Mouse (Mus musculus) heart, embryonic 15.5 days (tissue): ENCODE data around the gene AI854703. TPM values are rescaled to one million over a fixed set of nuclear protein-coding genes. Genes with fewer than 3 reads are reported as not detected.

Experiments used
- ATAC-seq: fragments of 200-750 bp; cut with Nextera tagmentation; replicated peaks from 2 replicates; pipeline ENCODE4 v1.8.0; 2017; ENCODE audit warnings: low read depth, moderate TSS enrichment; ENCODE audit not compliant: insufficient number of reproducible peaks, insufficient read depth, low FRiP score
- H3K27ac ChIP-seq: fragments of 300-500 bp; sonication (generic); 2 replicates; pipeline ENCODE4 v1.5.1; 2015; ENCODE audit warnings: mild to moderate bottlenecking, inconsistent platforms
- H3K27me3 ChIP-seq: fragments of 300-500 bp; sonication (generic); 2 replicates; pipeline ENCODE4 v1.6.1; 2015; ENCODE audit warnings: inconsistent platforms
- H3K36me3 ChIP-seq: fragments of 300-500 bp; sonication (generic); 2 replicates; pipeline ENCODE4 v1.6.1; 2015; ENCODE audit warnings: mild to moderate bottlenecking, inconsistent platforms
- H3K4me1 ChIP-seq: fragments of 300-500 bp; sonication (generic); replicated peaks from 2 replicates; pipeline ENCODE4 v1.6.1; 2015; ENCODE audit warnings: inconsistent platforms
- H3K4me2 ChIP-seq: fragments of 300-500 bp; sonication (generic); 2 replicates; pipeline ENCODE4 v1.6.1; 2015; ENCODE audit warnings: inconsistent platforms, mild to moderate bottlenecking, moderate library complexity
- H3K4me3 ChIP-seq: fragments of 300-500 bp; sonication (generic); 2 replicates; pipeline ENCODE4 v1.5.1; 2015; ENCODE audit warnings: mild to moderate bottlenecking, inconsistent platforms
- H3K9ac ChIP-seq: fragments of 300-500 bp; sonication (generic); 2 replicates; pipeline ENCODE4 v1.6.1; 2015; ENCODE audit warnings: mild to moderate bottlenecking, inconsistent platforms
- H3K9me3 ChIP-seq: fragments of 300-500 bp; sonication (generic); replicated peaks from 2 replicates; pipeline ENCODE4 v1.6.1; 2016; ENCODE audit warnings: inconsistent platforms
- WGBS: fragments of 180-500 bp; shearing (Covaris S2); methylation state at CpG from one replicate; pipeline ENCODE4 v1.1.7; 2015; ENCODE audit warnings: mixed read lengths; 5-methylcytosine and 5-hydroxymethylcytosine counted together
- polyA plus RNA-seq: library from polyadenylated mRNA; unstranded; fragments of >200 nt; fragmentation: Nextera tagmentation; extraction: Ambion mirVana; gene quantifications from 2 replicates; pipeline ENCODE4 v1.2.1, GENCODE M21; 2015

AI854703 gene
- polyA plus RNA-seq: 0.94 and 1.0 TPM in 2 replicates

DNA sequence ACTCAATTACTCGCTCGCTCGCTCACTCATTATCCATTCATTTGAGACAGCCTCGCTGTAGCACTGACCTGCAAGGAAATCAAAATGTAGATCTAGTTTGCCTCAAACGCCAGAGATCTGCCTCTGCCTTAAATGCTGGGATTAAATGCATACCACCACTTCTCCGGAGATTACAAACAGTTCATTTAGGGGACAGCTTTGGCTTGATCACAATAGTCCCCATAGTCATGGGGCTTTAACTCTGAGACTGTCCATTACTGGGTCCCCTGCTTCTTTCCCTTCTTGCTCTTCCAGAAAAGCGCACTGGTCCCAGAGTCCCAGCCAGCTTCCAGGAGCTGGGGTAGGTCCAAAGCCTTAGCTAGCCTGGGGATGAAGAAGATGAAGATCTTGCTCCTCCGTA lies at the start of gene AI854703:
Gene AI854703, plus strand, starts transcription at position 301 of the 400 bp plus-strand sequence.
- 35% methylated on average over 8 of the region's 8 CpGs for WGBS
- Histone ChIP-seq H3K27me3 (peaks cover 23% of the 10 kb centered on the region), H3K4me1 (peaks cover 24% of the 10 kb centered on the region)

DNA sequence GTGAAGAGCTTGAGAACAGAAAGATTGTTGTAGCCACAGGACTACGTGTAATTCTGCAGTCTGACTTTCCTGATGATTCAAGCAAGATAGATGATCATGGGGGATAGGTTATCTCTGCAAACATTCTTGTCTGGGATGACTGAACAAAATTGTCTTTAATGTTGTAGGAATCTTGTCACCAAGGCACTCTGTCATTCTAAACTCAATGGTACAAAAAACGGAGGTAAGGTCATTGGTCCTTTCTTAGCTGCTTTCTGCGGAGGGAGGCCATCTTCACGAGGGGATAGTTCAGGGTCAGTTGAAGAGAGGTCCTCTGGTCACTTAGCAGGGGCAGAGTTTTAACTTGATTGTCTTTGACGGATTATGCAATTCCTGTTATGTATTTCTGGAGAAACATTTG lies 47.8 kb upstream of the AI854703 start:
- no peak overlapping the region for H3K4me2 ChIP-seq
- WGBS: 50% methylated on average over 5 of the region's 5 CpGs
- no peak overlapping the region for H3K9ac ChIP-seq
- H3K4me3 ChIP-seq: no peak overlapping the region
- H3K27me3 ChIP-seq: no peaks in the 10 kb centered on the region
- peak overlapping the region; percentile 81 for H3K27ac ChIP-seq
- no peaks in the 10 kb centered on the region for H3K9me3 ChIP-seq
- peaks cover 28% of the 10 kb centered on the region for H3K4me1 ChIP-seq
- no peak for ATAC-seq
- H3K36me3 ChIP-seq: no peaks in the 10 kb centered on the region

More for the DNA sequence above, at the start of gene AI854703:
- Histone ChIP-seq H3K4me2 (peak within 1 kb of the TSS; percentile 93), H3K36me3 (no peaks in the 10 kb centered on the region), H3K9me3 (no peaks in the 10 kb centered on the region), H3K27ac (no peak within 1 kb of the TSS), H3K9ac (peak within 1 kb of the TSS; percentile 54), H3K4me3 (peak within 1 kb of the TSS; percentile 56)
- no peak for ATAC-seq

DNA sequence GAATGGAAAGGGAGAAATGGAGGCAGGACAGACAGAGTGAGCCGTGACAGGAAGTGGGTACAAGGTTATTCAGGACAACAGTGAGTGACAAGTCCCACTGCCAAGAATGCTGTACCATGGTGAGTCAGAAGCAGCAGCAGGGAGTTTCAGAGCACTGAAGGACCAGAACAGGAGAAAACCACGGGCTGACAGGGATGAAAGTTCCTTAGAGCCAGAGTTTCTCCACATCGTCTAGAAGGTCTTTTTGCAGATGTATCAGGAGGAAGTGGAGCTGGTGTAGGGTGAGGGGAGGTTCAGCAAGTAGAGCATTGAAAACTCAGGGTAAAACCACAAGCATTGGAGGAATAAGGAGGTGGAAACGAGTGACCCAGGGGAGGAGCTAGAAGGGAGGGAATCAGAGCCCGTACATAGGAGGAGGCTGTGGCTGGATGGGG lies 47.3 kb upstream of the AI854703 start:
- Histone ChIP-seq H3K27ac (peak overlapping the region; percentile 81), H3K4me1 (peaks cover 24% of the 10 kb centered on the region), H3K4me2 (peak overlapping the region; percentile 45), H3K4me3 (no peak overlapping the region), H3K36me3 (no peaks in the 10 kb centered on the region), H3K27me3 (no peaks in the 10 kb centered on the region), H3K9ac (no peak overlapping the region), H3K9me3 (no peaks in the 10 kb centered on the region)
- WGBS: 6% methylated on average over 5 of the region's 5 CpGs
- 0 out of 2 replicates have a peak, but pooled peaks have one; percentile 48 for ATAC-seq

DNA sequence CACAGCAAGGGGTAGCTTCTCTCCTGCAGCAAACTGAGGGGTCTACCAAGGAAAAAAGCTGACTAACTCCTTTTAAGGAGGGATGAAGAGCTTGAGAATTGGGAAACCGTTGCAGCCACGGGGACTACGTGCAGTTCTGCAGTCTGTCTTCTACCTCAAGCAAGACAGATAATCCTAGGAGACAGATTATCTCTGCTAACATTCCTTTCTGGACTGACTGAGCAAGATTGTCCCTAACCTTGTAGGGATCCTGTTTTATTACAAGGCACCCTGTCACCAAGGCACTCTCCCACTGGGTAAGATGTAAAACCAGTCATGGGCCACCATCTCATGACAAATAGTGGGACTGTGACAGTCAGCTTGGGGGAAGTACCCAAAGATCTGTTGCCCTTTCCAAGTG lies 45.3 kb upstream of the AI854703 start:
- ATAC-seq: peak; percentile 66

DNA sequence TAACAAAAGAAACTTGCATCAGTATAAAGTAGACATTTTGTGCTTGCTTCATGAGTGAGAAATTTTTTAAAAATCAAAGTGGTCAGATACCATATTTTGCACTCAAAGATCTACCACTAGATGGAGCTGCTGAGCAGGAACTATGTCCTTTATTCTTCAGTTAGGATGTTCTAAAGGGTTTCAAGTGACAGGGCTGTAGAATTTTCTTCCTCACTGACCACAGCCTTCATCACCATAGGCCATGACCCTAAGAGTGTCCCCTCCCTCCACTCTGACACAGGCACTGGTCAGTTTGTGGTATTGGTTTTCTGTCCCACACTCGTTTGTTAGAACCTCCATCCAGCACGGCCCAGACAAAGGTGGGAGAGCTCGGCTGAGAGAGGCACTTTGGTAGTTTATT lies 44.5 kb upstream of the AI854703 start:
- Histone ChIP-seq H3K9ac (no peak overlapping the region), H3K9me3 (no peaks in the 10 kb centered on the region), H3K4me1 (peaks cover 24% of the 10 kb centered on the region), H3K27me3 (no peaks in the 10 kb centered on the region), H3K36me3 (no peaks in the 10 kb centered on the region), H3K27ac (peak overlapping the region; percentile 12; the same call in 1 of the 2 replicates), H3K4me2 (no peak overlapping the region), H3K4me3 (no peak overlapping the region)
- WGBS: 59% methylated on average over 3 of the region's 3 CpGs
- ATAC-seq: 0 out of 2 replicates have a peak, but pooled peaks have one; percentile 19

More for the DNA sequence above, 45.3 kb upstream of the AI854703 start:
- H3K9me3 ChIP-seq: no peaks in the 10 kb centered on the region
- peak overlapping the region; percentile 68 for H3K27ac ChIP-seq
- no peak overlapping the region for H3K4me3 ChIP-seq
- no peaks in the 10 kb centered on the region for H3K27me3 ChIP-seq
- 29% methylated on average over 3 of the region's 3 CpGs for WGBS
- no peak overlapping the region for H3K9ac ChIP-seq
- no peak overlapping the region for H3K4me2 ChIP-seq
- H3K4me1 ChIP-seq: peaks cover 24% of the 10 kb centered on the region
- no peaks in the 10 kb centered on the region for H3K36me3 ChIP-seq

DNA sequence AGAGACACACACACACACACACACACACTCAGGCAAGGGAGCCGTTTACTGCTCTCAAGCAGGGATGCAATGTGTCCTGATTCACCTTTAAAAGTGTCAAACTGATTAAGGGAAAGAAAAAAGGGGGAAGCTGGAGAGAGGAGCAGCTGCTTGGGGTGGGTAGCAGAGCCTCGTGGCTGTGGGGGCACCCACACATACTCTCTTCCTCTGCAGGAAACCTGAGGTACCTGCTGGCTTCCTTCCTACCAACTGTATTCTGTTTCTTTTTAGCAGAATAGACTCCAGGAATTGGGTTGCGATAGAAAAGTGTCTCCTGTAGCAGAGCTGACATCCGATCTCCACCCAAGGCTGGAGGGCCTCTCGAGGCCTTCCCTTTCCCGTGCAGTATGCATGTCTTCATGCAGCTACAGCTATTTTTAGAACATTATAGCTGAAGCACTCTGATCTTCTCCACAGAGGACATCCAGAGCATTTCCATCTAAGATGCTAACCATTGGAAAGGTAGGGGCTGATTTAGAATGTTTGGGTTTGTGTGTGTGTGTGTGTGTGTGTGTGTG lies 37.3 kb upstream of the AI854703 start, which contains the start of gene Gm45021:
Gene Gm45021, plus strand, starts transcription at position 417 of the 557 bp plus-strand sequence.
- Histone ChIP-seq H3K4me3 (no peak within 1 kb of the TSS), H3K27ac (peak within 1 kb of the TSS; percentile 78), H3K4me2 (peak within 1 kb of the TSS; percentile 4; the same call in 1 of the 2 replicates), H3K4me1 (peaks cover 20% of the 10 kb centered on the region), H3K9ac (no peak within 1 kb of the TSS), H3K9me3 (no peaks in the 10 kb centered on the region), H3K36me3 (no peaks in the 10 kb centered on the region), H3K27me3 (no peaks in the 10 kb centered on the region)
- WGBS: 14% methylated on average over 6 of the region's 6 CpGs
- ATAC-seq: no peak

DNA sequence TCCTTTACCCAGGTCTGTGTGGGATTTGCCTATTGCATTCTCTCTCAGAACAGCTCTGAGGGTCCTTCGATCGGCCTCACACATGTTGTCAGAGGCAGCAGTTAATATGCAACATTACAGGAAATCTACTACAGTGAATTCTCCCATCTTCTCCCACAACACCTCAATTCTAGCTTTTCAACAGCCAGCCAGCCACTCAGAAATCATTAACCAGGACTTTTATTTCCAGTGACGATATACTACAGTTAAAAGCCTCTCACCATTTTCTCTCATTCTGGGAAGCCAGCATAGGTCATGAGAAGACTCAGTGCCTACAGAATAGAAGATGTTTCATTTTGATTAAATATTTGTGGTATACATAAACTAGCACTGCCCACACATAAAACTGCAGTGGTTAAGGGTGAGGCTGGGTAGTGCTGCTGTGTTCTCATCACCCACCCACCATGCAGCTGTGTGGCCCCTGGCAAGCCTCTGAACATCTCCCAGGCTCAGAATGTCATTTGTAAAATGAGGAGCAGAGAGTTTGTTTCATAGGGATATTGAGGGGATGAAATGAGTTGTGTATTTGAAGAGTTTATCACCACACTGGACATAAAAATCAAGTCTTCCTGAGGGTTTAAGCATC lies 35.2 kb upstream of the AI854703 start:
- peaks cover 32% of the 10 kb centered on the region for H3K4me1 ChIP-seq
- peaks cover 3% of the 10 kb centered on the region; the same call in 1 of the 2 replicates for H3K9me3 ChIP-seq
- no peak overlapping the region for H3K27ac ChIP-seq
- H3K9ac ChIP-seq: no peak overlapping the region
- no peak for ATAC-seq
- H3K27me3 ChIP-seq: no peaks in the 10 kb centered on the region
- H3K4me3 ChIP-seq: no peak overlapping the region
- H3K36me3 ChIP-seq: peaks cover 8% of the 10 kb centered on the region
- no peak overlapping the region for H3K4me2 ChIP-seq
- WGBS: 94% methylated on average over 3 of the region's 3 CpGs

DNA sequence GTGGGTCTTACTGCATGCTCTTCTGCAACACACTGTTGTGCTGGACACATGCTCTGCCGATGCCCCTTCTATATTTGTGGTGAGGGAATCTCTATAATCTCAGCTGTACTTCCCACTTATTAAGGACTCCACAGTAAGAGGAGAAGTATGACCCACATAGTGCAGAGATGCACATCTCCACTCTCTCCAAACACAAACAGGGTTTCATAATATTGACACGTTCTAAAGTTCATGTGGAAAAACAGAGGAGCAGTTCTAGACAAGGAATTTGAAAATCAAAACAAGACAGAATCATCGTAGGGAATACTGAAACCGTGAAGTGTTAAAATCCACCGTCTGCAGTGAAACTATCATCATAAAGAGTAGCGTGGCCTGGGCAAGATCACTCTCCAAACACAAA lies 34.7 kb upstream of the AI854703 start:
- Histone ChIP-seq H3K4me2 (no peak overlapping the region), H3K9ac (no peak overlapping the region), H3K27ac (no peak overlapping the region), H3K4me1 (peaks cover 32% of the 10 kb centered on the region), H3K9me3 (peaks cover 3% of the 10 kb centered on the region; the same call in 1 of the 2 replicates), H3K4me3 (no peak overlapping the region), H3K36me3 (peaks cover 13% of the 10 kb centered on the region), H3K27me3 (no peaks in the 10 kb centered on the region)
- ATAC-seq: no peak
- WGBS: 88% methylated on average over 6 of the region's 6 CpGs

DNA sequence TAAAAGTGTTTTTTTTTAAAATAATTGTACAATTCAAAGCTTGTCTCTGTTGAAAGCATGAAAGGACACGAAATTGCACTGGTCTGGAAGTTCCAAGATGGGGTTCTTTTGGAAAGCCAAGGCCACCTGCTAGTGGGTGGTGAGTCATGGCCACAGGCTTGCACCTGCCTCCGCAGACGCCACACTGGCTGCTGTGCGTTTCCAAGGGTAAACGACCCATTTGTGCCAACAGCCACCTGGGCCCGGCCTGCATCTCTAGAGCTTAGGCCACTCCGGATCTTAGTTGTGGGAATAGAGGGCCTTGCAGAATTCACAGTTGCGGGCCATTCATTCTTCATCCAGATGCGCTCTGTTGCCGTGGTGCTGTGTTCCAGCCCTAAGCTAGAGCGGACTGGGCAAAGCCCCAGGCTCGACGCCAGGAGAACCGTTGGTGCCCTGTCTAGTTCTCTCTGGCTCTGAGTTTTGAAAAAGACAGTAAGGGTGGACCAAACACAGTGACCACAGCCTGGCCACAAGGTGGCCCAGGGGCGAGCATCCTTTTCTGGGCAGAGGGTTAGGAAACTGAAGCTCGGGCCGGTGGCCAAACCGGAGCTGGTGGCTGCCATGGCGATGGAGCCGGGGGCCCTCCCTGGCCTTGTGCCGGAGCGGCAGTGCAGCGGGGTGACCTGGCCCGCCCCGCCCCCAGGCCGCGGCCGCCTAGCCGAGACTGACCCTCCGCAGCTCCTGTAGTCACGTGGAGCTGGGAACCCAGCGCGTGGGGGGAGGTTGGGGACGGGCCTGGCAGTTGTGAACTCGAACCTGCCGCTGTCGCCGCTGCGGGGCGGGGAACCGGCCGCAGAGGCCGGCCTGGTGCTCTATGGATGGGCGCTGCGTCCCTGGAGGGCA lies 33.2 kb upstream of the AI854703 start, which contains the start of the genes Repin1 and Gm44965:
Gene Repin1, plus strand, starts transcription at position 726 of the 885 bp plus-strand sequence.
Gene Gm44965, plus strand, starts transcription at position 784 of the 885 bp plus-strand sequence.
- Histone ChIP-seq H3K4me2 (peak within 1 kb of the TSS; percentile 64), H3K9ac (peak within 1 kb of the TSS; percentile 78), H3K4me1 (peaks cover 32% of the 10 kb centered on the region), H3K9me3 (peaks cover 3% of the 10 kb centered on the region; the same call in 1 of the 2 replicates), H3K36me3 (peaks cover 29% of the 10 kb centered on the region), H3K27me3 (no peaks in the 10 kb centered on the region), H3K4me3 (peak within 1 kb of the TSS; percentile 77), H3K27ac (peak within 1 kb of the TSS; percentile 92)
- WGBS: 7% methylated on average over 45 of the region's 45 CpGs
- peak; percentile 92 for ATAC-seq

DNA sequence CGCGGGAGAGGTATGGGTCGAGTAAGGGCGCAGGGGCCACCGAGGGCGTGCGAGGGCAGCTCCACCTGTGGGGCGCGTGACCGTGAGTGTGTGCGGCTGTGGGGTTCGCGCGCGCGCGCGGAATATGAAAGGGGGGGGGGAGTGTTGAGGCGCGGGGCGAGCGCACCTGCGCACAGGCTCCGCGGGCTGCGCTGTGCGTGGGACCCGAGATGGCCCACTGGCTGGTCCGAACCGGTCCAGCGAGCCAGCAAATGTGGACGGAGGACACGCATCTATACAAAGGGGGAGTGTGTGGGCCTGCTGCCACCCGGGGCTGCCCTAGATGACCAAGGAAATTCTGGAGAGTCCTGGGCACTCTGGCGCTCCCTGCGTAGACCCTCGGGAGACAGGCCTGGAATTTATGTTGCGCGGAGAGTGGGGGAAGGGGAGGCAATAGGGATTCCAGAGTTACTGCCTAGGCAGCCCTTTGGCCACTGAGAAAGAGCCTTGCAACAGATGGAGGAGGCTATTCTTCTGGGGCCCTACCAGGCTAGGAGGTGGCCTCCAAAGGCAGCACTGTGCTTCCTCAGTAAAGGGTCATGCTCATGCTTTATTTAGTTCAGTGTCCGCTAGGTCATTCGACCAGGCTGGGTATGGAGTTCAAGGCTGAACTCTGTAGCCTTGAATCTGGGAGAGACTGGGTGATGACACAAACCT lies 32.4 kb upstream of the AI854703 start:
- 1% methylated on average over 41 of the region's 41 CpGs for WGBS
- Histone ChIP-seq H3K36me3 (peaks cover 36% of the 10 kb centered on the region), H3K9me3 (peaks cover 3% of the 10 kb centered on the region; the same call in 1 of the 2 replicates), H3K9ac (peak overlapping the region; percentile 78), H3K4me2 (peak overlapping the region; percentile 64), H3K4me1 (peaks cover 28% of the 10 kb centered on the region), H3K4me3 (peak overlapping the region; percentile 77), H3K27ac (peak overlapping the region; percentile 92), H3K27me3 (no peaks in the 10 kb centered on the region)
- ATAC-seq: peak; percentile 49
